Mouse (Mus musculus) monocyte, adult 5-6 weeks (primary cell): ENCODE data around the gene Tmem235. TPM values are rescaled to one million over a fixed set of nuclear protein-coding genes. Genes with fewer than 3 reads are reported as not detected.

Experiments used
- total RNA-seq: library from RNA; stranded (forward); fragments of 200-1000, 200-491, 200-594 nt; gene quantifications from 3 replicates; pipeline ENCODE4 v1.2.3, GENCODE M21; 2017

The Tmem235 gene
- total RNA-seq, 1 experiment from 2014 or later: not detected

Other genes starting within 250 kb of the Tmem235 start
- gene Tnrc6c, start 206.5 kb upstream of the Tmem235 start, total RNA-seq: 20.2 to 43.0 TPM (median 22.1 TPM) in 3 replicates
- 11.8 to 27.8 TPM (median 18.2 TPM) in 3 replicates for gene Tmc8, start 78.7 kb upstream of the Tmem235 start, total RNA-seq
- 81.0 to 99.7 TPM (median 93.0 TPM) in 3 replicates for gene Tmc6, start 78.6 kb upstream of the Tmem235 start, total RNA-seq
- gene 6030468B19Rik, start 63.1 kb upstream of the Tmem235 start, total RNA-seq: not detected in 3 replicates
- gene Gm20708, start 51.1 kb upstream of the Tmem235 start, total RNA-seq: 3.7 to 10.5 TPM (median 5.6 TPM) in 3 replicates
- gene Syngr2, start 51.1 kb upstream of the Tmem235 start, total RNA-seq: 134 to 139 TPM (median 137 TPM) in 3 replicates
- 6.3 to 21.1 TPM (median 12.4 TPM) in 3 replicates for gene Afmid, start 34.8 kb upstream of the Tmem235 start, total RNA-seq
- 2.4 to 5.5 TPM (median 3.0 TPM) in 3 replicates for gene Tk1, start 34.7 kb upstream of the Tmem235 start, total RNA-seq
- gene Birc5, start 11.5 kb upstream of the Tmem235 start, total RNA-seq: 2.5 to 3.4 TPM (median 2.7 TPM) in 3 replicates
- 1.6 to 6.4 TPM (median 1.9 TPM) in 3 replicates for gene Tha1, start 12.7 kb downstream of the Tmem235 start, total RNA-seq
- gene Socs3, start 109.3 kb downstream of the Tmem235 start, total RNA-seq: 67.9 to 84.4 TPM (median 70.9 TPM) in 3 replicates
- gene Pgs1, start 125.5 kb downstream of the Tmem235 start, total RNA-seq: 20.4 to 31.7 TPM (median 30.1 TPM) in 3 replicates